Mouse (Mus musculus) heart, postnatal 0 days (tissue): Measurements from ENCODE around the gene Pigo.

Experiments
- CTCF ChIP-seq: IDR thresholded peaks from 2 replicates; pipeline ENCODE4 v1.5.1; 2016; ENCODE audit warnings: antibody characterized with exemption, control low read depth, low read depth
- EP300 ChIP-seq: IDR thresholded peaks from 2 replicates; pipeline ENCODE4 v1.6.1; 2016; ENCODE audit warnings: antibody characterized with exemption, low read depth

DNA sequence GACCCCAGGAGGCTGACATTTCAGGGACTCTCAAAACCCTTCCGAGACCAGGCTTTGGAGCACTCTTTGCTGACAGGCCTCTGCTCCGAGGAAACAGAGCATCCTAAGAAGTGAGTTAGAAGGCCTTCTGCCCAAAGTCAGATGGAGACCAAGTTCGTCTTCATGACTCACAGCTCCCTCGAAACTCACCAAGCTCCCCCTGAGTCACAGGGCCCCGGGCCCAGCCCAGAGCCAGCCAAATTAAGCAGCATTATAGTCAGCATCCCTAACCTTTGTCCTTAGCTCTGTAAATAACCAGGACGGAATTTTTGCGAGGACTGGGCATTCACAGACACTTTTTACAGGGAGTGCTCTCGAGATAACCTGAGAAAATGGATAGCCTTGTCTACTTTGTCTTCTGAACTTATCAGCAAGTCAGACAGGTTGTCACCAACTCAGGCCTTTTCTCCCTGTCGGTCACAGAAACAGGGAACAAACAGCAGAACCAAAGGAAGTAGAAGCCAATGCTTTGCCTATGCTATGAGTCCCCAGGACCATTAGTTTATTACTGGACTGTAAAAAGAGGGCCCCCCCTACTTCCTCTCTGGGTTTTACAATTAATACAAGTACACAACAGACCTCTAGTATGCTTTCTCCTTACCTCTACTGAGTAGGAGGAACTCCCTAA lies 15.4 kb upstream of the Pigo start:
- TF ChIP-seq CTCF, result no peak
- TF ChIP-seq EP300, result no peak
